Mouse (Mus musculus) spleen, adult 2 months (tissue): Measurements from ENCODE around the gene Ly75. TPM values are rescaled to one million over a fixed set of nuclear protein-coding genes. Genes with fewer than 3 reads are reported as not detected.

Experiments used
- DNase-seq, 2 experiments: peaks; one replicate each; pipeline versions ENCODE4 v3.0.0 to v3.0.0-alpha.2; 2012 to 2021; ENCODE audit warnings: low spot score in 2 of 2, low read depth in 1 of 2
- H3K27ac ChIP-seq: fragments of 200-500 bp; 2 replicates; pipeline ENCODE4 v1.5.1; 2012; ENCODE audit warnings: low read length, inconsistent platforms; ENCODE audit not compliant: insufficient read depth
- H3K27me3 ChIP-seq: fragments of 200-500 bp; 2 replicates; pipeline ENCODE4 v1.6.1; 2012; ENCODE audit warnings: mild to moderate bottlenecking, moderate library complexity, low read length, inconsistent platforms; ENCODE audit not compliant: control insufficient read depth, insufficient read depth
- H3K36me3 ChIP-seq: fragments of 200-500 bp; 2 replicates; pipeline ENCODE4 v1.6.1; 2012; ENCODE audit warnings: mild to moderate bottlenecking, low read length, inconsistent platforms; ENCODE audit not compliant: control insufficient read depth, insufficient read depth
- H3K4me1 ChIP-seq: fragments of 200-500 bp; 2 replicates; pipeline ENCODE4 v1.6.1; 2011; ENCODE audit warnings: inconsistent platforms; ENCODE audit not compliant: control insufficient read depth, insufficient read depth, insufficient read length
- H3K4me3 ChIP-seq: fragments of 200-500 bp; 2 replicates; pipeline ENCODE4 v1.5.1; 2011; ENCODE audit warnings: mild to moderate bottlenecking, inconsistent platforms; ENCODE audit not compliant: insufficient read depth, insufficient read length; ENCODE audit errors: extremely low read depth
- CTCF ChIP-seq: fragments of 200-500 bp; IDR thresholded peaks from 2 replicates; pipeline ENCODE4 v1.5.1; 2011; ENCODE audit warnings: mild to moderate bottlenecking, inconsistent platforms; ENCODE audit not compliant: insufficient read depth, insufficient read length, insufficient replicate concordance; ENCODE audit errors: extremely low read depth
- POLR2A ChIP-seq: fragments of 200-500 bp; IDR thresholded peaks from 2 replicates; pipeline ENCODE4 v1.6.1; 2011; ENCODE audit warnings: low read depth, low read length, inconsistent platforms
- WGBS: fragments of 180-500 bp; shearing (Covaris S2); methylation state at CpG from one replicate; pipeline ENCODE4 v1.1.7; 2018; 5-methylcytosine and 5-hydroxymethylcytosine counted together
- polyA plus RNA-seq: library from polyadenylated mRNA; depleted of rRNA; stranded (reverse); fragments of >200 nt; gene quantifications from 2 replicates; pipeline ENCODE4 v1.2.3, GENCODE M21; 2012

Gene Ly75
- polyA plus RNA-seq, 1 experiment, result 2.3 TPM

GRCm38 (mm10) chr2:60409194-60409593 lies 26.1 kb upstream of the Ly75 start:
- DNase-seq, result no peak
- Histone ChIP-seq H3K27me3 (no peaks in the 10 kb centered on the region), H3K4me1 (no peaks in the 10 kb centered on the region), H3K36me3 (no peaks in the 10 kb centered on the region), H3K4me3 (no peak overlapping the region), H3K27ac (no peak overlapping the region)
- WGBS, result 93% methylated on average over 6 of the region's 6 CpGs
- TF ChIP-seq POLR2A, result no peak
- TF ChIP-seq CTCF, result no peak

GRCm38 (mm10) chr2:60407387-60407786 lies 24.3 kb upstream of the Ly75 start:
- H3K36me3 ChIP-seq, result no peaks in the 10 kb centered on the region
- 76% methylated on average over 2 of the region's 2 CpGs for WGBS
- no peak overlapping the region for H3K4me3 ChIP-seq
- no peak overlapping the region for H3K27ac ChIP-seq
- H3K27me3 ChIP-seq, result no peaks in the 10 kb centered on the region
- TF ChIP-seq POLR2A, result no peak
- no peak for TF ChIP-seq CTCF
- no peaks in the 10 kb centered on the region for H3K4me1 ChIP-seq
- no peak for DNase-seq

GRCm38 (mm10) chr2:60405431-60405830 lies 22.3 kb upstream of the Ly75 start:
- no peak overlapping the region for H3K4me3 ChIP-seq
- no peak overlapping the region for H3K27ac ChIP-seq
- H3K27me3 ChIP-seq, result no peaks in the 10 kb centered on the region
- no peak for TF ChIP-seq CTCF
- no peak for TF ChIP-seq POLR2A
- 66% methylated on average over 5 of the region's 5 CpGs for WGBS
- DNase-seq, result no peak
- no peaks in the 10 kb centered on the region for H3K4me1 ChIP-seq
- H3K36me3 ChIP-seq, result no peaks in the 10 kb centered on the region

- DNase-seq, result no peak
- TF ChIP-seq CTCF (no peak), POLR2A (no peak)
- WGBS, result 90% methylated on average over 7 of the region's 7 CpGs
These were observed 21.7 kb upstream of the Ly75 start for GRCm38 (mm10) chr2:60404763-60405162.

GRCm38 (mm10) chr2:60401694-60402093 lies 18.6 kb upstream of the Ly75 start:
- Histone ChIP-seq H3K36me3 (no peaks in the 10 kb centered on the region), H3K27ac (no peak overlapping the region), H3K4me1 (no peaks in the 10 kb centered on the region), H3K27me3 (no peaks in the 10 kb centered on the region), H3K4me3 (no peak overlapping the region)
- no peak for TF ChIP-seq CTCF
- no peak for DNase-seq
- 76% methylated on average over 5 of the region's 5 CpGs for WGBS

More at GRCm38 (mm10) chr2:60404763-60405162, 21.7 kb upstream of the Ly75 start:
- H3K27me3 ChIP-seq, result no peaks in the 10 kb centered on the region
- H3K27ac ChIP-seq, result no peak overlapping the region
- H3K4me1 ChIP-seq, result no peaks in the 10 kb centered on the region
- H3K36me3 ChIP-seq, result no peaks in the 10 kb centered on the region
- no peak overlapping the region for H3K4me3 ChIP-seq

GRCm38 (mm10) chr2:60393786-60394185 lies 10.7 kb upstream of the Ly75 start:
- no peak for DNase-seq
- H3K4me3 ChIP-seq, result no peak overlapping the region
- WGBS, result 54% methylated on average over 6 of the region's 6 CpGs
- no peaks in the 10 kb centered on the region for H3K27me3 ChIP-seq
- H3K27ac ChIP-seq, result no peak overlapping the region
- H3K36me3 ChIP-seq, result no peaks in the 10 kb centered on the region
- TF ChIP-seq CTCF, result no peak
- TF ChIP-seq POLR2A, result no peak
- H3K4me1 ChIP-seq, result no peaks in the 10 kb centered on the region

GRCm38 (mm10) chr2:60392286-60392685 lies 9.2 kb upstream of the Ly75 start:
- Histone ChIP-seq H3K27ac (no peak overlapping the region), H3K4me3 (no peak overlapping the region), H3K36me3 (no peaks in the 10 kb centered on the region), H3K4me1 (no peaks in the 10 kb centered on the region), H3K27me3 (no peaks in the 10 kb centered on the region)
- TF ChIP-seq POLR2A (no peak), CTCF (no peak)
- DNase-seq, result no peak
- 93% methylated on average over 4 of the region's 4 CpGs for WGBS

GRCm38 (mm10) chr2:60387363-60387762 lies 4.3 kb upstream of the Ly75 start:
- TF ChIP-seq POLR2A (no peak), CTCF (no peak)
- no peaks in the 10 kb centered on the region for H3K36me3 ChIP-seq
- no peaks in the 10 kb centered on the region for H3K27me3 ChIP-seq

More at GRCm38 (mm10) chr2:60387363-60387762, 4.3 kb upstream of the Ly75 start:
- Histone ChIP-seq H3K4me3 (no peak overlapping the region), H3K4me1 (no peaks in the 10 kb centered on the region), H3K27ac (no peak overlapping the region)
- 76% methylated on average over 3 of the region's 3 CpGs for WGBS
- DNase-seq, result no peak
